Mouse (Mus musculus) lung, embryonic 16.5 days (tissue): ENCODE data around the gene 3110082I17Rik. TPM values are rescaled to one million over a fixed set of nuclear protein-coding genes. Genes with fewer than 3 reads are reported as not detected.

Experiments
- ATAC-seq: fragments of 200-750 bp; cut with Nextera tagmentation; 2 replicates; pipeline ENCODE4 v1.8.0; 2017; ENCODE audit warnings: low read depth, mild to moderate bottlenecking, moderate library complexity
- H3K27ac ChIP-seq: fragments of 300-500 bp; sonication (generic); 2 replicates; pipeline ENCODE4 v1.5.1; 2014; ENCODE audit warnings: mild to moderate bottlenecking, control low read depth, low read length
- H3K27me3 ChIP-seq: fragments of 300-500 bp; sonication (generic); 2 replicates; pipeline ENCODE4 v1.6.1; 2014; ENCODE audit warnings: low read depth, low read length, mixed read lengths; ENCODE audit not compliant: control insufficient read depth, insufficient read depth
- H3K36me3 ChIP-seq: fragments of 300-500 bp; sonication (generic); 2 replicates; pipeline ENCODE4 v1.6.1; 2014; ENCODE audit warnings: low read length; ENCODE audit not compliant: control insufficient read depth, insufficient read depth
- H3K4me1 ChIP-seq: fragments of 300-500 bp; sonication (generic); replicated peaks from 2 replicates; pipeline ENCODE4 v1.6.1; 2014; ENCODE audit warnings: low read length, mixed read lengths; ENCODE audit not compliant: control insufficient read depth, insufficient read depth
- H3K4me2 ChIP-seq: fragments of 300-500 bp; sonication (generic); 2 replicates; pipeline ENCODE4 v1.6.1; 2014; ENCODE audit warnings: low read depth, low read length, control low read depth
- H3K4me3 ChIP-seq: fragments of 300-500 bp; sonication (generic); 2 replicates; pipeline ENCODE4 v1.5.1; 2014; ENCODE audit warnings: mild to moderate bottlenecking, low read length, control low read depth
- H3K9ac ChIP-seq: fragments of 300-500 bp; sonication (generic); 2 replicates; pipeline ENCODE4 v1.6.1; 2014; ENCODE audit warnings: low read length, control low read depth
- H3K9me3 ChIP-seq: fragments of 300-500 bp; sonication (generic); 2 replicates; pipeline ENCODE4 v1.6.1; 2016; ENCODE audit warnings: low read length; ENCODE audit not compliant: control insufficient read depth
- WGBS: fragments of 180-500 bp; shearing (Covaris S2); extraction: QIAGEN DNeasy Blood & Tissue Kit; methylation state at CpG from one replicate; pipeline ENCODE4 v1.1.7; 2014; 5-methylcytosine and 5-hydroxymethylcytosine counted together
- polyA plus RNA-seq: library from polyadenylated mRNA; unstranded; fragments of >200 nt; fragmentation: Nextera tagmentation; extraction: Ambion mirVana; gene quantifications from 2 replicates; pipeline ENCODE4 v1.2.1, GENCODE M21; 2015

The 3110082I17Rik gene
- polyA plus RNA-seq, 1 experiment from 2014 or later, result 38.6 TPM

- no peak overlapping the region for H3K27ac ChIP-seq
- ATAC-seq, result no peak
- no peak overlapping the region for H3K4me2 ChIP-seq
- peaks cover 18% of the 10 kb centered on the region for H3K4me1 ChIP-seq
- no peak overlapping the region for H3K4me3 ChIP-seq
- WGBS, result 73% methylated on average over 7 of the region's 7 CpGs
- no peaks in the 10 kb centered on the region for H3K27me3 ChIP-seq
- H3K9me3 ChIP-seq, result no peaks in the 10 kb centered on the region
- no peaks in the 10 kb centered on the region for H3K36me3 ChIP-seq
- H3K9ac ChIP-seq, result no peak overlapping the region
Observed at GRCm38 (mm10) chr5:139432747-139433508, 27.4 kb downstream of the 3110082I17Rik start.

GRCm38 (mm10) chr5:139432333-139432732 lies 28.0 kb downstream of the 3110082I17Rik start:
- Histone ChIP-seq H3K27me3 (no peaks in the 10 kb centered on the region), H3K4me2 (no peak overlapping the region), H3K36me3 (no peaks in the 10 kb centered on the region), H3K4me3 (no peak overlapping the region), H3K9ac (no peak overlapping the region), H3K9me3 (no peaks in the 10 kb centered on the region), H3K27ac (no peak overlapping the region), H3K4me1 (peaks cover 22% of the 10 kb centered on the region)
- whole genome bisulfite sequencing, result 82% methylated on average over 6 of the region's 6 CpGs
- ATAC-seq, result no peak

GRCm38 (mm10) chr5:139429818-139430341 lies 30.4 kb downstream of the 3110082I17Rik start:
- no peaks in the 10 kb centered on the region; the same call in 1 of the 2 replicates for H3K36me3 ChIP-seq
- no peaks in the 10 kb centered on the region for H3K27me3 ChIP-seq
- no peak overlapping the region for H3K9ac ChIP-seq
- no peaks in the 10 kb centered on the region for H3K9me3 ChIP-seq
- 25% methylated on average over 12 of the region's 12 CpGs for WGBS
- no peak for ATAC-seq
- no peak overlapping the region for H3K4me2 ChIP-seq
- H3K4me3 ChIP-seq, result no peak overlapping the region
- H3K27ac ChIP-seq, result no peak overlapping the region
- H3K4me1 ChIP-seq, result peaks cover 22% of the 10 kb centered on the region

DNA sequence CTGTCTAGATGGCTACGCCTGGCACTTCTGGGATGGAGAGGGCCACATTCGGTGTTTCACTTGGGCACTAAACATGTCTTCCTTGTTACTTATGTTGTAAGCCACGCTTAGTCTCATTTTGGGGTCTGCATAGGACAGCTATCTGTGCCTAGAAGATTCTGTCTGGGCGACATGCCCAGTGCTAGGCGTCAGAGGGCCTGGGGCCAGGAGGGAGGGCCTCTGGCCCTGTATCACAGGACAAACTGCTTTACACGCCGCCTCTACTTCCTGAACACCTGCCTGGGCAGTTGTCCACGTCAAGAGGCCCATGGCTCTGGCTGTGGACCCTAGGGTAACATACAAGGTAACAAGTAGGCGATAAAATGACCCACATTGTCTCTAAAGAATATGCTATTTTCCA lies 32.3 kb downstream of the 3110082I17Rik start:
- peak; percentile 77 for ATAC-seq
- Histone ChIP-seq H3K4me1 (peaks cover 24% of the 10 kb centered on the region), H3K9ac (no peak overlapping the region), H3K4me2 (no peak overlapping the region), H3K4me3 (no peak overlapping the region), H3K9me3 (no peaks in the 10 kb centered on the region), H3K27me3 (no peaks in the 10 kb centered on the region), H3K36me3 (no peaks in the 10 kb centered on the region; the same call in 1 of the 2 replicates), H3K27ac (peak overlapping the region; percentile 53)
- 35% methylated on average over 9 of the region's 9 CpGs for WGBS

- Histone ChIP-seq H3K9ac (no peak overlapping the region), H3K36me3 (no peaks in the 10 kb centered on the region; the same call in 1 of the 2 replicates), H3K9me3 (no peaks in the 10 kb centered on the region), H3K27me3 (no peaks in the 10 kb centered on the region), H3K4me1 (peaks cover 32% of the 10 kb centered on the region), H3K4me3 (no peak overlapping the region), H3K27ac (no peak overlapping the region), H3K4me2 (no peak overlapping the region)
- 86% methylated on average over 9 of the region's 9 CpGs for WGBS
- no peak for ATAC-seq
Observed at GRCm38 (mm10) chr5:139427001-139427400, 33.3 kb downstream of the 3110082I17Rik start.

GRCm38 (mm10) chr5:139425198-139425597 lies 35.1 kb downstream of the 3110082I17Rik start:
- Histone ChIP-seq H3K9me3 (no peaks in the 10 kb centered on the region), H3K27ac (no peak overlapping the region), H3K36me3 (no peaks in the 10 kb centered on the region; the same call in 1 of the 2 replicates), H3K4me2 (no peak overlapping the region), H3K4me1 (peaks cover 29% of the 10 kb centered on the region), H3K4me3 (no peak overlapping the region), H3K9ac (no peak overlapping the region), H3K27me3 (no peaks in the 10 kb centered on the region)
- WGBS, result 60% methylated on average over 9 of the region's 9 CpGs
- no peak for ATAC-seq

GRCm38 (mm10) chr5:139423026-139423865 lies 37.1 kb downstream of the 3110082I17Rik start, which contains the start of gene Gper1:
Gper1 (plus strand) TSS chr5:139423151.
- Histone ChIP-seq H3K9ac (peak within 1 kb of the TSS; percentile 63), H3K36me3 (no peaks in the 10 kb centered on the region; the same call in 1 of the 2 replicates), H3K27me3 (no peaks in the 10 kb centered on the region), H3K4me1 (peaks cover 23% of the 10 kb centered on the region), H3K4me2 (peak within 1 kb of the TSS; percentile 57), H3K27ac (peak within 1 kb of the TSS; percentile 47; the same call in 1 of the 2 replicates), H3K4me3 (peak within 1 kb of the TSS; percentile 45), H3K9me3 (no peaks in the 10 kb centered on the region)
- 35% methylated on average over 21 of the region's 21 CpGs for WGBS
- ATAC-seq, result peak; percentile 77

DNA sequence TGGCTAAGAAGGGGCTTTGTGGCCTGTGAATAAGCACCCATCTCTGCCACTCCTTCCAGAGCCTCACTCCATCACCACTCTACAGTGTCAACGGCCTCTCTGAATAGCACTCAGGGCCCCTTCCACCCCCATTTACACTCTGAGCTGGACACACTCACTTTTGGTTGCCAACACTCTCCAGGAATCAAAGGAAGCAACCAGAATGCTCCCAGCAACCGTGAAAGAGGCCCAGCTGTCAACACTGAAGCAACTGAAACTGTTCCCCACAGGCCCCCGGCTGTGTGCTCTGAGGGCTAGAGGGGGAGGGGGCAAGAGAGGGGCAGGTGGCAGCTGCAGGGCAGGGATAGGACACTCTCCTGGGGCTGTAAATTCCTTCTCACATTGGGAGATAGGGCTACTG lies 41.7 kb downstream of the 3110082I17Rik start:
- Histone ChIP-seq H3K36me3 (no peaks in the 10 kb centered on the region), H3K4me1 (peaks cover 14% of the 10 kb centered on the region), H3K9ac (no peak overlapping the region), H3K4me2 (no peak overlapping the region), H3K9me3 (no peaks in the 10 kb centered on the region), H3K27ac (no peak overlapping the region; the same call in 1 of the 2 replicates), H3K27me3 (no peaks in the 10 kb centered on the region), H3K4me3 (no peak overlapping the region)
- WGBS, result 20% methylated on average over 3 of the region's 3 CpGs
- ATAC-seq, result peak; percentile 27; the same call in 1 of the 2 replicates

GRCm38 (mm10) chr5:139418110-139418509 lies 42.2 kb downstream of the 3110082I17Rik start:
- Histone ChIP-seq H3K9ac (no peak overlapping the region), H3K27ac (0 out of 2 replicates have a peak overlapping the region, but pooled peaks have one; percentile 30), H3K4me2 (no peak overlapping the region), H3K9me3 (no peaks in the 10 kb centered on the region), H3K4me3 (no peak overlapping the region), H3K4me1 (peaks cover 11% of the 10 kb centered on the region), H3K36me3 (no peaks in the 10 kb centered on the region), H3K27me3 (no peaks in the 10 kb centered on the region)
- 55% methylated on average over 2 of the region's 2 CpGs for WGBS
- no peak for ATAC-seq
